Mouse (Mus musculus): ENCODE measurements around the gene Espn.

Espn gene

DNA sequence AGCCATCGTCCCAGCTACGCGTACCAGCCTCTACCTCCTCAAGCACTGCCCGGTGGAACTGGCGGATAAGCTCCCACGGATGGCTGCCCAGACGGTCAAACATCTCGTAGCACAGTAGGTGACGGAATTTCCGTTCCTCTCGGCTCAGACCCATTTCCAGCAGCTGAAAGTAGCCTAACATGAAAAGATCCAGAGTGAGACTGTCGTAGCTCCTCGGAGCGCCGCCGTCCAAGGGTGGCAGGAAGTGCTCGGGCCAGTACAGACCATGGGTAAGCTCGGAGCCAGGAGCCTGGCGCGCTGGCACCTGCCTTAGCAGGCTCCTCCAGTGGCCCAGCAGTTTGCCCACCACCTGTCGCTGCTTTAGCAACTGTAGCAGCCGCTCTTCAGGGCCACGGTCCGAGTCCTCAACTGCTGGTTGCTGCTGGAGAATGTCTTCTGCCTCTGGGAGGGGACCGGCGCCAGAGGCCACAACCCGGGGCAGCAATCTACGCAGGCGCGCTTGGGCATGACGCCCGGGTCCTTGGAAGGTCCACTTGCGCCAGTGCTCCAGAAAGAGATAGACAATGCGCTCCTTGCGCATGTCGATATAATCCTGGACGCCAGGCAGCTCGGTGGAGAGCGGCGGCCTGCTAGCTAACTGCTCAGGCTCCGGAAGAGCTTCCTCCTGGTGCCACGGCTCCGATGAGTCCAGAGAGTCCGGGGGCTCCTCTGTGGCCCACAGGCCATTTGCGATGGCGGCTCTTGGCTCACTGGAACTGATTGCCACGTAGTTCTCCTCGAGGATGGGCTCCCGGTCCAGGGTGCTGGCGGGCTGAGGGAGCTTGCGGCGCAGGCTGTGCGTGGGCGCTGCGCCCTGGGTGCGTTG is 26.8 kb downstream of the Espn start:
- no peak for DNase-seq (ENCODE audit: extremely low spot score)

DNA sequence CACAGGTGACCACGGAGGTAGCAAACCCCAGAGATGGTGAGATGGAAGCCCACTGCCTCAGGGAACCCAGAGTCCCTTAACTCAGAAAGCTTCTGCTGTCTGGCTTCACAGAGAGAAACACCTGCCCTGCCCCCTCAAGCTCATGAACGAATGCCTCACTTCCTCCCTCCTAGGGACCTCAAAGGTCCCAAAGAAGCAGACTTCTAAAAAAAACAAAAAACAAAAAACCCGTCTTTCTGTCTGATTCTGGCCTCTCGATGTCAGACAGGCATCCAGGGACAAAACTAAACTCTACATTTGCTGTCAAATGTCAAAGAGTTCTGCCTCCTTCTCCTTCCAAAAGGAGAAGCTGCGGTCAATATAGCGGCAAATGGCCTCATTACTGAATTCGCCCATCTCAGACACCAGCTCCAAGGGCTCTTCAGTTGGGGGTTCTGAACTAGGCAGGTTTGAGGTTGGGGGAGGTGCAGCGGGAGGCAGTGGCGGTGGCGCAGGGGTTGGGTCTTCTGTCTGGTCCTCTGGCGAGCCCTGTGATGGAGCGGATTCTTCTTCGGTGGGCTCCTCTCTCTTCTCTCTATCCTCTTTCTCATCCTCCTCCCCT is 27.7 kb downstream of the Espn start:
- DNase-seq (ENCODE audit: extremely low spot score), result no peak

DNA sequence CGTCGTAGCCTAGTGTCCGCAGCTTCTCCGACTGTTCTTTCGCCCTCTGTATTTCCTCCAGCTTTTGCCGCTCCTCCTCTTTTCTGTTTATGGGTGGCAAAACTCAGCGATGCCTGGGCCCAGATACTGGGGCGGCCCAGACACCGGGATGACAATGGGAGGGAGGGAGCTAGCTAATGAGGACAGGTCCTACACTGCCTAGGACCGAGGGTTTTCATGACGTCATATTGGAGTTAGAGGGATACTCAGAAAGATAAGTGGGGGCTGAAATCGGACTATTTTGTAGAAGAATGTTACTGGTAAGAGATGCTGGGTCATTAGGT is 31.0 kb downstream of the Espn start:
- no peak for DNase-seq (ENCODE audit: extremely low spot score)

DNA sequence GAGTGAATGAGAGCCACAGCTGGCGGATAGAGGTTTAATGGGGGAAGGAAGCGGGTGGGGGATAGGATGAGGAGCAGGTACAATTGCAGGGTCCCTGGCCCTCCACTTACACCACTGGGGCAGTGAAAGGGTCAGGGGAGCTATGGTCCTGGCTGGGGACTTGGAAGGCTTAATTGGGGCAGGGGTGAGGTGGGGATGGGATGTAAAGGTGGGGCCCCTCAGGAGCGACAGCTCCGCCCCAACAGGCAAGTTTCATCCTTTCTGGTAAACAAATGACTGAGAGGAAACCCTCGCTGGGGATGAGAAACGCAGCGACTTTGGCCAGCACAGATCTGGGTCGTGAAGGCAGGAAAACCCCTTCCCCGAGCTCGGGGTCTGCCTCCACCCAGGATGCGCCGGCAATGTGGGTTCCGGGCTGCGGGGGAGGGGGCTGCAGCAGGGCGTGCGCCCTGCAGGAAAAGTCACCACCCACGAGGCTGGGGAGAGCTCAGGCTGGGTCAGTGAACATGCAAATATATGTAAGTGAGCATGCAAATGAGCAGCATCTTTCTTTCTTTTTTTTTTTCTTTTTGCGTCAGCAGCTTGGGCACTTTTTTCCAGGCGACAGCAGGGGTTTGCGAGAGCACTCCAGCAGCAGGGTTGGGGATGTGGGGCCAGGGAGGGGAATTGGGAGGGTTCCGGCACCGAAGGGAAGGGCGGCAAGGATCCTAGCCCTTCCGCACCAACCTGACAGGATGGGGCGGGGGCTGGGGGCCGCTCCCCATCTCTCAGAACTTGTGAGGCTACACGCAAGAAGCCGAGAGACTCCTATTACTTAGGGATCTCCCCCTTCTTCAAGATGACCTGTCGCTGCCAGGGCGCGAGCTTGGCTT is 31.6 kb downstream of the Espn start:
- no peak for DNase-seq (ENCODE audit: extremely low spot score)

DNA sequence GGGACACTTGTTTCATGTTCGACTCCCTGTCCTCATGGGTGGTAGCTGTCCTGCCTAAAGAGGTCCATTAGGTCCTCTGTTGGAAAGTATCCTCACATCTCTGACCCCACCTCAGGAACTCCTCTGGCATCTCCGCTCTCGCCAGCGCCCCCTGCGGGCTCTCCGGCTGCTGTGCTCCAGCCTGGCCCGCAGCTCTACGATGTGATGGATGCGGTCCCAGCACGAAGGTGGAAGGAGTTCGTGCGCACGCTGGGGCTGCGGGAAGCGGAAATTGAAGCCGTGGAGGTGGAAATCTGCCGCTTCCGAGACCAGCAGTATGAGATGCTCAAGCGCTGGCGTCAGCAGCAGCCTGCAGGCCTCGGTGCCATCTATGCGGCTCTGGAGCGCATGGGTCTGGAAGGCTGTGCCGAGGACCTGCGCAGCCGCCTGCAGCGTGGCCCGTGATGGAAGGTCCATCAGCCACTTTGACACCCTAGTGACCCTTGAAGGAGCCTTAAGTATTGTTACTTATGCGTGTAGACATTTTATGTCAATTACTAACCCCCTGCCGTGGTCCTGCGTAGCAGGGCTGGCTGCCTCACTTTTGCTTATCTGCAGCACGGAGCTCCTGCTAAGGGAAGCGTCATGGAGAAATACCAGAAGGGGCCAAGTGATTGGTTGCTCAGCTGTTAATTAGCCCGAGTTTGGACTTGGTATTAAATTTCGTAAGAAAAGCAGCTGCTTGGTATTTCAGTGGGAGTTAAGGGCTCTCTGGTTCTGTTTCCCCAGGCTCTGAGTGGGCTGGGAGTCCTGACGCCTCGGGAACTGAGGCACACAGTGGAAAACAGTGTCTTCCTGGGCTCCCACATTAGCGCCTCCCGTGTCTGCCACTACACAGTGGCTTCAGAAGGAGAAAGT is 32.5 kb downstream of the Espn start:
- peak; percentile 72 for DNase-seq (ENCODE audit: extremely low spot score)

DNA sequence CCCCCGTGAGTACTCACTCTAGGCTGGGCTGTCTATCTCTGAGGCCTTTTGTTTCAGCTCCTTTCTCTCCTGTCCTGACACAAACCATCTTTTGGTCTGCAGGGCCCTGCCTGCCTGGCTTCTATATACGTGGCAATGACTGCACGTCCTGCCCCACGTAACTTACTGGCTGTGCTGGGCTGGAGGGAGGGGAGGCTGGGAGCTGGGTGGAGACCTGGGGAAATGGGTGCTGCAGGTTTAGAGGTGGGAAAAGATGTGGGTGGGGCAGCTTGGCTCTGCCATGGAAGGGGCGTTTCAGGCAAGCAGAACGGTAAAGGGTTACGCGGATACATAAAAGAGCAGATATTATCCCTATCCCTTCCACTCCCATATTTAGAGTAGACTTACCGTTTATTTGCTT is 34.6 kb downstream of the Espn start:
- no peak for DNase-seq (ENCODE audit: extremely low spot score)

DNA sequence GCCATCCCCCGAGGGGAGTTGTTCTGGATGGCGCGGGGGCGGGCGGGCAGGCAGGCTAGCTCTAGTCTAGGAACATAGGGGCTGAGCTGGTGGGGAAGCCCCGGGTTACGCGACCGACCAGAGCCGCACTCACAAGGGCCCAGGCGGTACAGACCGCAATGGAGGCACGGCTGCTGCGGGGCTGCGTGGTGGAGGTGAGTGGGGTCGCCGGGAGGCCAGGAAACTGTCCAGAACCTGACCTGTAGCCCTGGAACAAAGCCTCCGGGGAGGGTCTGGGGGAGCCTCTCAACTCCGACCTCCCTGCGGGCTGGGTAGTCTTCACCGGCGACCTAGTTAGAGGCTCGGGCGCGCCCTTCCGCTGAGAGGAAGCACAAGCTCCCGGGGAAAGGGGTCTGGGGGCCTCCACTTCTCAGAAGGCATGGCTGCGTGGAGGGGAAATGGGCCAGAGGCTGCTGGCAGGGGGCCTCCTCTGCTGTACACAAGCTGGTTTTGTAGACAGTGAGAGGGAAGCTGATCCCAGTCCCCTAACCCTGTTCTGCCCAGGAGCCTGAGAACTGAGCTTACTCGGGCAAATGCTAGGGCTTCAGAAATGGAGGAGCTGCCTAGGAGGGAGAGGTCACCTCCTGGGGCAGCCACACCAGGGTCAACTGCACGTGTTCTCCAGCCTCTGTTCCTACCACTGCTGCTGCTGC is 36.1 kb downstream of the Espn start, which contains the start of gene Tnfrsf25:
Gene Tnfrsf25, plus strand, starts transcription at position 14 of the 692 bp plus-strand sequence.
- peak; percentile 40 for DNase-seq (ENCODE audit: extremely low spot score)

DNA sequence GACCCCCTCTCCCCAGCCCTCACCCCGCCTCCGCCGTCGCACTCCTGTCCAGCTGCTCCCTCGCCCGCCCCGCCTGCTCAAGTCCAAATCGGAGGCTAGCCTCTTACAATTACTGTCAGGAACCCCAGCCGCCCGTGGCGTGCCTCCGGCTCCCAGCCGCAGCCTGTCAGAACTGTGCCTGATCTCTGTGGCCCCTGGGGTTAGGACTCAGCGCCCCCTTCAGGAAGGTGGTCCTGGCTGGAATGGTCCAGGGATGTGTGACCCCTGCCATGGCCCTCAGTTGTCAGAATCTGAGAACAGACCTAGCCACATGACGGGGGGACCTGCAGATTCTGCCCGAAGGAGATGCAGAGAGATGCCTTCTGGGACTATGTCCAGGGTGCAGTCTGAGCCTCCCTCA is 38.1 kb downstream of the Espn start:
- no peak for DNase-seq (ENCODE audit: extremely low spot score)

DNA sequence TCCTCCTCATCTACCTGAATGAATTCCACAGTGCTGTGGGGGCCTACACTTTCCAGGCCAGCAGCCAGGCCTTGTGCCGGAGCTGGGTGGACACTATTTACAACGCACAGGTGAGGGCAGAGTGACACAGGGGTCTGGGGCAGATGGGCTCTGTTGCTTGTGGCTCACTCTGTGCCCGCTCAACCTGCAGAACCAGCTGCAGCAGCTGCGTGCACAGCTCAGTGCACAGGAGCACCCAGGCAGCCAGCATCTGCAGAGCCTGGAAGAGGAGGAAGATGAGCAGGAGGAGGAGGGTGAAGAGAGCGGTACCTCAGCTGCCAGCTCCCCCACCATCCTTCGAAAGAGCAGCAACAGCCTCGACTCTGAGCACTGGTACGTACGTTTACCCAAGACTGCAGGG is 39.8 kb downstream of the Espn start:
- DNase-seq (ENCODE audit: extremely low spot score), result no peak

DNA sequence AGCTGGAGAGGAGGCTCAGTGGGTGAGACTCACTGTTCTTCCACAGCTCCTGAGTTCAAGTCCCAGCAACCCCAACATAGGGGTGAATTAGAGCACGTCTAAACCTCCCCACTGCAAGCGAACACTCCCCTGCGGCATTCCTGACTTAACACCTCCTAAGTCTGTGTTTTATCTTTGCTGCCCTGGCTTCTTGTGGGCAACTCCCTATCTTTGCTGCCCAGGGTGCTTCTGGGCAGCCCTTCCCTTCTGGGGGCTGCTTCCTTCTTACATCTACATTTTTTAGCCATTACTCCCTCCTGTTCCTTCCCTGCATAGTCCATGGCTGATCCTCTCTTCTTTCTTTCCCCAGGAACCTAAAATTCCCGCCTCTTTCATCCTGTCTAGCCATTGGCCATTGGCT is 41.5 kb downstream of the Espn start:
- no peak for DNase-seq (ENCODE audit: extremely low spot score)

DNA sequence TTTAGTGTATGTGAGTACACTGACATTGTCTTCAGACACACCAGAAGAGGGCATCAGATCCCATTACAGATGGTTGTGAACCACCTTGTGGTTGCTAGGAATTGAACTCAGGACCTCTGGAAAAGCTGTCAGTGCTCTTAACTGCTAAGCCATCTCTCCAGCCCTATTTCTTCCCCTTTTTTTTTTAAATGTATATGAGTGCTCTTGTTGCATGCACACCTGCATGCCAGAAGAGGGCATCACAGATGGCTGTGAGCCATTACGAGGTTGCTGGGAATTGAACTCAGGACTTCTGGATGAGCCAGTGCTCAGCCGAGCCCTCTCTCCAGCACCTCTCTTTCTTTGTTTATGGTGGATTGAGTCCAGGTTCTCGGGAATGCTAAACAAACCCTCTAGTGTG is 42.7 kb downstream of the Espn start:
- no peak for DNase-seq (ENCODE audit: extremely low spot score)

DNA sequence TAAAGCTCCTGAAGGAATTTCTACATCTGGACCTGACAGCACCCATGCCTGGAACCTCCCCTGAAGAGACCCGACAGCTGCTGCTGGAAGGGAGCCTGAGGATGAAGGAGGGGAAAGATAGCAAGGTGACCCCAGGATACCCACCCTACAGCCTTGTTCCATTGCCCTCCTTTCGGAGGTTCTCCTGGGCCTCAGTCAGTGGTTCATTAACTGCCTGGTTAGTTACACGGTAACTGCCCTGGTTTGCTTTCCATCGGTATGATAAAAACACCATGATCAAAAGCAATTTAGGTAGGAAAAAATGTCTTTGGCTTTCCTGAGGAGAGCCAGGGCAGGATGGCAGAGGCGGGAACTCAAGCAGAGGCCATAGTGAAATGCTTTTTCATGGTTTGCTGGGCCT is 43.5 kb downstream of the Espn start:
- DNase-seq (ENCODE audit: extremely low spot score), result no peak

DNA sequence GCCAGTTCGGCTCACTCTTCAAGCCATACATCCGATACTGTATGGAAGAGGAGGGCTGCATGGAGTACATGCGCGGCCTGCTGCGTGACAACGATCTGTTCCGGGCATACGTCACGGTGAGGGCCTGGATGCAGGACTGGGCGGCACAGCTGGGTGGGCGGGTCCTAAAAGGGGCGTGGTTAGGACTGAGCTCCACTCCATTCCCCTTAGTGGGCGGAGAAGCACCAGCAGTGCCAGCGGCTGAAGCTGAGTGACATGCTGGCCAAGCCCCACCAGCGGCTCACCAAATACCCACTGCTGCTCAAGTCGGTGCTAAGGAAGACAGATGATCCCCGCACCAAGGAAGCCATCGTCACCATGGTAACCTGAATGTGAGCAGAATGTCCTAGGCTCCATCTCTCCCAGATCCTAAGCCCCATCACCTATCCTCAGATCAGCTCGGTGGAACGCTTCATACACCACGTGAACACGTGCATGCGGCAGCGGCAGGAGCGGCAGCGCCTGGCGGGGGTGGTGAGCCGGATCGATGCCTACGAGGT is 44.1 kb downstream of the Espn start:
- DNase-seq (ENCODE audit: extremely low spot score), result peak; percentile 90

DNA sequence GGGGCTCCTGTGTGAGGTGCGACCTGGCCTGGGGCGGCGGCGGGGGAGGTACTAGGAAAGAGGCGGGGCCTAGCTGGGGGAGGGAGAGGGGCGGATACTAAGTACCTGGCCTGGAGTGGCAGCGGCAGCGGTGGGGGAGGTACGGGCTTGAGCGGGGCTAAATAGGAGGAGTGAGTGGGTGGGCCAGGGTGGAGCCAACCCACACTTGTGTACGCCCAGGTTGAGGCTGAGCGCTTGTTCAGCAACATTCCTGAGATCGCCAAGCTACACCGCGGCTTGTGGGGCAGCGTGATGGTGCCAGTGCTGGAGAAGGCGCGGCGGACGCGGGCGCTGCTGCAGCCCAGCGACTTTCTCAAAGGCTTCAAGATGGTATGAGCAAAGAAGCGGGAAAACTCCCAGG is 44.7 kb downstream of the Espn start:
- DNase-seq (ENCODE audit: extremely low spot score), result peak; percentile 69

DNA sequence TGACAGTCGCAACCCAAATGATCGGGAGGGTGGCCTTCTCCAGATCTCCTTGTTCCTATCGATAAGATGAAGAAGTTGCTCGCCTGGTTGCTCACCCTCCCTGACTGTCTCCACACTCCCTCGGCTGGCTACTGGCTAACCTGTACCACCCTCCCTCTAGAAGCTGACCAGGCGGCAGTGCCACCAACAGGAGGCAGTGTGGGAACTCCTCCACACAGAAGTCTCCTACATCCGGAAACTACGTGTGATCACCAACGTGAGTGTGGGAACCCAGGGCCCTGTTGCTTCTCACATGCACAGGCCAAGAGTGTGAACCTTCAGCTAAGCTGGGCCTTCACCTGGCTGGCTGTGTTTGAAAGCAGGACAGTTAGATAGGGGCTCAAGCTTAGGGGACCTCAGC is 45.4 kb downstream of the Espn start:
- no peak for DNase-seq (ENCODE audit: extremely low spot score)

DNA sequence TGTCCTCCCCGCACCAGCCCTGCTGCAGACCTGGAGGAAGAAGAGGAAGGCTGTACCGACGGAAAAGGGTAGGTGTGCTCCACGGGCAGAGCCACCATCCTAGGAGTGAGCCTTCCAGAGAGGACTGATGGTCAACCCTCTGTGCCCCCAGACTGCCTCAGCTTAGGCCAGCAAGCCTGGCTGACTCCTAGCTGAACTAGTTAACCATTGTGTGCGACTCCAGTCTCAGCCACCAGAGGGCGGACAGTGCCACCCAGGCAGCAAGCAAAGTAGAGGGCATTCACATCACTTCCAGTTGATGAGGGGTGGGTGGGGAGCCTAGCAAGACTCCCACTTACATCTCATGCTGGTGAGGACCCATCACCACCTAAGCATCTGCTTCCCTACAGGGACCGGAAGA is 49.1 kb downstream of the Espn start:
- peak; percentile 66 for DNase-seq (ENCODE audit: extremely low spot score)

DNA sequence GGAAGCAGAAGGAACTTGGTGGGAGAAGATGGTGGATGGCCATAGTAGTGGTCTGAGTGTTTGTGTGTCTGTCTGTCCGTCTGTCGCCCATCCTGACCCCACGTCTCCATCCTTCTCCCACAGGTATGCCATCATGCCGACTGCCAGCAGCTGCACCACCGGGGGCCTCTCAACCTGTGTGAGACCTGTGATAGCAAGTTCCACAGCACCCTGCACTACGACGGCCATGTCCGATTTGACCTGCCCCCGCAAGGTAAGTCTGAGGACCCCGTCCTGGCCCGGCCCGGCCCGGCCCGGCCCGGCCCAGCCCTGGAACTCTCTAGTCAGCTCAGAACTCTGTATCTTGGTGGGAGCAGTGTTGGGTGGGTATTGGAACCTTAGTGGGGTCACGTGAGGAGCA is 50.2 kb downstream of the Espn start:
- DNase-seq (ENCODE audit: extremely low spot score), result no peak

DNA sequence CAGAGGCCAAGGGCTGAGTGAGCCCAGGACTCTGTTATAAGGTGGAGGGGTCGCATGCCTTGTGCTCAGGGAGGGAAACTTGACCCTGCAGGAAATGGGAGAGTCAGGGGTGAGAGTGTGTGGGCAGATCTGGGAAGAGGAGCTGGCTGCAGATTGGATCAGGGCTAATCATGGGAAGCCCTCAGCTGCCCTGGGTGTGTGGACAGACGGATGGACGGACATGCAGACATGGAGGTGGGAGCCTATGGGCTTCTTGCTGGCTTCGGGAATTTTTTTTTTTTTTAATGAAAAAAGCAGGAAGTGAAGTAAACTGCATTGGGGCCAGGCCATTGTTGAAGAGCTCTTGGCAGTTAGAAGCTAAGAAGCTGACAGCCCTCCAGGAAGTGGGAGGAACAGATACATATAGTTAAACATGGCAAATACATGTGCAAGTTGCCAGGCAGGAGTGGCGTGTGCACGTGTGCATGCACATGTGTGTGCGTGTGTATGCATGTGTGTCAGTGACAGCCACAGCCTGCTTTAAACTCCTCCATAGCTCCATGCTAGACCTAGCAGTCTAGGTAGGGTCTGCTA is 51.0 kb downstream of the Espn start:
- no peak for DNase-seq (ENCODE audit: extremely low spot score)

DNA sequence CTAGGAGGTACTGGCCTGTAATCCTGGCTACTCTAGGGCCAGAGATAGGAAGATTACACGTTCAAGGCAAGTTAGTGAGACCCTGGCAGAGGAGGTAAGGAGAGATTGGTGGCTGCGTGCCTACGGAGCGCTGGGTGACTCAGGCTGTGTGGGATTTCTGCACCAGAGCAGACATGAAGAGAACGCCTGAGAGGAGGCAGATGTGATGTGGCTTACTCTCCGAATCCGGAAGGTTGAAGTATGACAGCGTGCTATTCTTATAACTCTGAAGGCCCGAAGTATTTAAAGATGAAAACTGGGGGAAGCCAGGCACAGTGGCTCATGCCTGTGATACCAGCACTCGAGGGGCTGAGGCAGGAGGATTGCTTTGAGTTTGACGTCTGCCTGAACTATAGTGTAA is 51.6 kb downstream of the Espn start:
- no peak for DNase-seq (ENCODE audit: extremely low spot score)
